Mouse (Mus musculus): ENCODE results near the gene Csnk1g1. TPM values are rescaled to one million over a fixed set of nuclear protein-coding genes. Genes with fewer than 3 reads are reported as not detected.

The Csnk1g1 gene
- 21.1 and 24.2 TPM in 2 replicates for polyA plus RNA-seq (2014; fragmentation: Nextera tagmentation; extraction: Ambion mirVana)

DNA sequence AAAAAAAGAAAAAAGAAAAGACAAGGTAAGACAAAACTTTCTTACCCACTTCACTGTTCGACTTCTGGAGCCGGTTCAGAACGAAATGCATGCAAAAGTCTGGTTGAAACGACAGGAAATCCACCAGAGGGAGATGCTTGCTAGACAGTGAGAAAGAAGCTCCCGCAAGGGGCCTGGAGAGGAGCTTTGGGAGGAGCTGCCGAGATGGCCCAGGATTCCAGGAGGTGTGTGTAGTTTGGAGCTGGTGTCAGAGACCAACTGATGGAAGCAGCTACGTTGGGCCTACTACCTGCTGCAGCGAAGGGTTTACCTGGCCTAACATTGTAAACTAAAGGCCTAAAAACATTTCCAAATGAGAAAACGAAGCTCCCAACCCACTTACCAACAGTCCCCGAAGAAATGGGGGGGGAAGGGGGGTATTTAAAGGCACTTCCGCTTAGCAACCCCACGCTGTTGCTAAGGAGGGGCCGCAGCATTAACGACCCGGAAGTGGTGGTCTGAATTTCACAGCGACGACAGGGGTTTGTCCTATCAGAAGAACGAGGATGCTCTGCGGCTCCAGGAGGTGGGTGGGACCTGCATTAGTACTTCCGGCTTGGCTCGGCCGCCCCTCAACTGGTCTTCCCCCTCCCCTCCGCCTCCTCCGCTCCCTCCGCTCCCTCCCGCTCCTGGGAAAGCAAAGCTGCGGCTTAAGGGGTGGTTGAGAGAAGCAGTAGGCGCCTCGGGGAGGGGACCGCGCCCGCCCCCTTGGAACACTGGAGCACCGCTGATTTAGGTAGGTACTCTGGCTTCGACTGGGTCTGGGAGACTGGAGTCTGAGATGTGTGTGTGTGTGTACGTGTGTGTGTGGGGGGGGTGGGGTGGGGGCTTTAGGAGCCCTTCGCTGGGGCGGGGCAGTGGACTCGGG, at the start of gene Csnk1g1, which contains the start of gene Trip4:
Gene Csnk1g1 (plus strand): TSS at position 531 of the 907 bp plus-strand sequence.
Gene Trip4 (minus strand): TSS at position 401 of the 907 bp plus-strand sequence.
- Histone ChIP-seq H3K9me3 (replicated peaks; ENCODE audit: control insufficient read depth, low read length) (no peaks in the 10 kb centered on the region), H3K4me1 (ENCODE audit: control insufficient read depth, insufficient read depth, low read length) (peaks cover 5% of the 10 kb centered on the region; the same call in 1 of the 2 replicates), H3K27me3 (replicated peaks; ENCODE audit: control insufficient read depth, insufficient read depth, low read length) (no peaks in the 10 kb centered on the region), H3K4me3 (ENCODE audit: low read depth, low read length) (peak within 1 kb of the TSS; percentile 81), H3K9ac (ENCODE audit: low read length) (peak within 1 kb of the TSS; percentile 80), H3K27ac (ENCODE audit: low read depth, low read length) (peak within 1 kb of the TSS; percentile 80), H3K36me3 (ENCODE audit: control insufficient read depth, insufficient read depth, low read length) (0 out of 2 replicates have a peak, but pooled peaks cover 6% of the 10 kb centered on the region), H3K4me2 (ENCODE audit: low read length) (peak within 1 kb of the TSS; percentile 83)
- peak; percentile 99 for DNase-seq (ENCODE audit: low spot score)
- peak; percentile 100 for ATAC-seq
- 1% methylated on average over 35 of the region's 38 CpGs for WGBS

DNA sequence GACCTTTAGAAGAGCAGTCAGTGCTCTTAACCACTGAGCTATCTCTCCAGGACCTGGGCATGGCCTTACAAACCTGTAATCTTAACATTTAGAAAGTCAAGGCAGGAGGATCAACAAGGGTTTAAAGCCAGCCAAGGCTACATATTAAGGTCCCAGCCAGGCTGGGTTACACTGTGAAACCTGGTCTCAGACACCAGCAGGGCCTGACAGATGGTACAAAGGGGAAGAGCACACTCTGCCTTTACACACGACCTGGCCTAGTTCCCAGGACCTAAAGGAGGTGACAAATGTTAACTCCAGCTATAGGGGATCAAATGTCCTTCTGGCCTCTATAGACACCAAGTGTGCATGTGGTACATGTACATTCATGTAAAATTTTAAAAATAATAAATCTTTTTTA, 49.1 kb upstream of the Csnk1g1 start:
- DNase-seq (ENCODE audit: low spot score): peak; percentile 7
- Histone ChIP-seq H3K27ac (ENCODE audit: low read depth, low read length) (no peak overlapping the region), H3K9ac (ENCODE audit: low read length) (no peak overlapping the region), H3K9me3 (replicated peaks; ENCODE audit: control insufficient read depth, low read length) (no peaks in the 10 kb centered on the region), H3K4me2 (ENCODE audit: low read length) (no peak overlapping the region), H3K4me1 (ENCODE audit: control insufficient read depth, insufficient read depth, low read length) (no peaks in the 10 kb centered on the region), H3K4me3 (ENCODE audit: low read depth, low read length) (no peak overlapping the region), H3K27me3 (replicated peaks; ENCODE audit: control insufficient read depth, insufficient read depth, low read length) (no peaks in the 10 kb centered on the region), H3K36me3 (ENCODE audit: control insufficient read depth, insufficient read depth, low read length) (peaks cover 38% of the 10 kb centered on the region)
- WGBS: 57% methylated on average over 1 of the region's 1 CpGs
- ATAC-seq: no peak

DNA sequence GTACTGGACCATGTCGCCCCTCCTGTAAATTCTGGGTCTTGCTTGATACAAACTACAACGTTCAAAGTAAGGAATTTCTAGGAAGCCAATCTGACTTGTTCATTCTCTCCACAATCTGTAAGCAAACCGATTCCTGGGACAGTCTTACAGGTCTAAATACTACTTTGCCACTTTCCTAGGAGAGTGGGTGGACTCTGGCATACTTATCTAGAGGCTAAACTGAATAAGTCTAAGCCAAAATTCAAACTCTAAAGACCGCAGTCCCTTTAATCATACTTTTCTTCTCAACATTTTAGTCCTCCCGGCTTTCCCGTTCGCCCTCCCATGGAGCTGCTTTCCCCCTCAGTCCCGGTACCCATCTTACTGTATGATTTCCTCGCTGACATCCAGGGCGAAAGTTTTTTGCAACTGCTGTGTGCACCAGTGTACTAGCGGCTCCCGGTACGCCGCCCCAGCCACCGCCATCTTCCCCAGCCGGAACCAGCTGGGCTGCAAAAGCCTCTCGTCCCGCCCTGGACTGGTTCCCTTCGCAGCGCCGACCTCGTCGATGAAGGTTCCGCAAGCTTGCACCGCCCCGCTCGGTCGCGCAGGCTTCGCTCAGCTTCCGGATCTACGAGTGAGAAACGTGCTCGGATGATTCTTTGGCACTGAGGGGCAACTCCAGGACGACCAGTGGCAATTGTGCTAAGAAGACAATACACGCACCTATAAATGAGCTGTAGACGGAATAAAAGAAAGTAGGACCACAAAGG, 24.0 kb upstream of the Csnk1g1 start:
- Histone ChIP-seq H3K4me2 (ENCODE audit: low read length) (peak overlapping the region; percentile 72), H3K4me3 (ENCODE audit: low read depth, low read length) (peak overlapping the region; percentile 57), H3K27me3 (replicated peaks; ENCODE audit: control insufficient read depth, insufficient read depth, low read length) (no peaks in the 10 kb centered on the region), H3K36me3 (ENCODE audit: control insufficient read depth, insufficient read depth, low read length) (peaks cover 4% of the 10 kb centered on the region; the same call in 1 of the 2 replicates), H3K9ac (ENCODE audit: low read length) (peak overlapping the region; percentile 71), H3K4me1 (ENCODE audit: control insufficient read depth, insufficient read depth, low read length) (no peaks in the 10 kb centered on the region), H3K9me3 (replicated peaks; ENCODE audit: control insufficient read depth, low read length) (no peaks in the 10 kb centered on the region), H3K27ac (ENCODE audit: low read depth, low read length) (peak overlapping the region; percentile 63; the same call in 1 of the 2 replicates)
- under 1% methylated on average over 37 of the region's 37 CpGs for WGBS
- DNase-seq (ENCODE audit: low spot score): peak; percentile 93
- peak; percentile 96 for ATAC-seq

DNA sequence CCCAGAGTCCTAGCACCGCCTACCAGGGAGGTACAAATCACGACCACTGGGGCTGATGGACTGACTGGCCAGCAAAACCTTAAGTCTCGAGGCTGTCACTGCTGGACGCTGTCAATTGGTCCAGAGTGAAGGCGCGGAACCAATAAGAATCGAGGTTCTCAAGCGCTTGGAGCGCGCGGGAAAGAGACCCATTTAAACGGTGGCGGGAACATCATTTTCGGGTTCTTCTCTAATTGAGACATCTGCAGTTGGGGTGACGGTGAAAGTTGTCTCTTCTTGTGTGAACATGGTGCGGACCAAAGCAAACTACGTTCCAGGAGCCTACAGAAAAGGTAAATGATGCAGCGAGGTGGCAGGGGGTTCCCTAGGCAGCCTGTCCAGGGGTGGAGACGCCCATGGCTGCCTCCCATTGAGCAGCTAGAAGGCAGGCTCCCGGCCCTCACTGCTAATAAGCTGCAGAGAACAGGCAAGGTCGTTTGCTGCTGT, 18.5 kb upstream of the Csnk1g1 start, which contains the start of gene Pclaf:
Gene Pclaf (plus strand): TSS at position 95 of the 486 bp plus-strand sequence.
- H3K4me2 ChIP-seq (ENCODE audit: low read length): peak within 1 kb of the TSS; percentile 81
- H3K4me1 ChIP-seq (ENCODE audit: control insufficient read depth, insufficient read depth, low read length): 0 out of 2 replicates have a peak, but pooled peaks cover 3% of the 10 kb centered on the region
- H3K9me3 ChIP-seq (replicated peaks; ENCODE audit: control insufficient read depth, low read length): no peaks in the 10 kb centered on the region
- H3K27ac ChIP-seq (ENCODE audit: low read depth, low read length): 0 out of 2 replicates have a peak within 1 kb of the TSS, but pooled peaks have one; percentile 21
- H3K4me3 ChIP-seq (ENCODE audit: low read depth, low read length): peak within 1 kb of the TSS; percentile 48
- peaks cover 11% of the 10 kb centered on the region for H3K36me3 ChIP-seq (ENCODE audit: control insufficient read depth, insufficient read depth, low read length)
- H3K9ac ChIP-seq (ENCODE audit: low read length): peak within 1 kb of the TSS; percentile 71
- ATAC-seq (peak; percentile 95), DNase-seq (ENCODE audit: low spot score) (peak; percentile 94)
- no peaks in the 10 kb centered on the region for H3K27me3 ChIP-seq (replicated peaks; ENCODE audit: control insufficient read depth, insufficient read depth, low read length)
- under 1% methylated on average over 21 of the region's 21 CpGs for WGBS

DNA sequence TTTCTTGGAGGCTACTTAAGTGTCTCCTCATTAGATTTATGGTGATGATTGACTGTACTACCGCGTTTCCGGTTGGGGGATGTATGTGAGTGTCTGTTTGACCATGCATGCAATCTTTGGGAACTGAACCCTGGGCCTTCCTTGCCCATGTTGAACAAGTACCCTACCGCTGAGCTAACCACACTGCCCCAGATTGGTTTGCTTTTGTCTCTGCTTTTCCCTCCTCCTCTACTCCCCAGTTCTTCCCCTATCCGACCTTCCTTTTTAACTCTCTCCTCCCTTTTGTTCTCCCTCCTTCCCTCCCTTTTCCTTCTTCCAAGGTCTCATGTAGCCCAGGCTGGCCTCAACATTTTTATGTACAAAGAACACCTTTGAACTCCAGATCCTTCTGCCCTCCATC, 17.6 kb upstream of the Csnk1g1 start:
- Histone ChIP-seq H3K4me3 (ENCODE audit: low read depth, low read length) (peak overlapping the region; percentile 48), H3K27ac (ENCODE audit: low read depth, low read length) (no peak overlapping the region), H3K4me2 (ENCODE audit: low read length) (peak overlapping the region; percentile 81), H3K4me1 (ENCODE audit: control insufficient read depth, insufficient read depth, low read length) (0 out of 2 replicates have a peak, but pooled peaks cover 3% of the 10 kb centered on the region), H3K36me3 (ENCODE audit: control insufficient read depth, insufficient read depth, low read length) (peaks cover 14% of the 10 kb centered on the region), H3K9me3 (replicated peaks; ENCODE audit: control insufficient read depth, low read length) (no peaks in the 10 kb centered on the region), H3K27me3 (replicated peaks; ENCODE audit: control insufficient read depth, insufficient read depth, low read length) (no peaks in the 10 kb centered on the region), H3K9ac (ENCODE audit: low read length) (peak overlapping the region; percentile 71)
- no peak for DNase-seq (ENCODE audit: low spot score)
- no peak for ATAC-seq
- WGBS: 3% methylated on average over 5 of the region's 5 CpGs

DNA sequence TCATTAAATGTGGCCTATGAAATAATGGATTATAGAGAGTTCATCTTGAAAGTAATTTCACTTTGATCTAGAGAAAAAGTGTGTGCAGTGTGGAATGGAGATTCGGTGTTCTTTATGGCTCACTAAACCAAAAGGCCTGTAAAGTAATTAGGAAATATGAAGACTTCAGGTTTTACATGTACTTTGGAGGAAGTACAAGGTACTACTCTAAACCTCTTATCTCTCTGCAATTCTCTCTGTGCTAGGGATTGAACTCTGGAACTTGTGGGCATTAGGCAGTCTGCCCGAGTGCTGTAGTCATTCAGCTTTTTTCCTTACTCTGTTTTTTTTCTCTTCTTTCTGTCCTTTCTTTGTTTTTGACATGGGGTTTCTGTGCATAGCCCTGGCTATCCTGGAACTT, 11.7 kb upstream of the Csnk1g1 start:
- Histone ChIP-seq H3K36me3 (ENCODE audit: control insufficient read depth, insufficient read depth, low read length) (peaks cover 37% of the 10 kb centered on the region), H3K4me3 (ENCODE audit: low read depth, low read length) (no peak overlapping the region), H3K9ac (ENCODE audit: low read length) (no peak overlapping the region), H3K4me2 (ENCODE audit: low read length) (no peak overlapping the region), H3K9me3 (replicated peaks; ENCODE audit: control insufficient read depth, low read length) (no peaks in the 10 kb centered on the region), H3K27me3 (replicated peaks; ENCODE audit: control insufficient read depth, insufficient read depth, low read length) (no peaks in the 10 kb centered on the region), H3K4me1 (ENCODE audit: control insufficient read depth, insufficient read depth, low read length) (no peaks in the 10 kb centered on the region), H3K27ac (ENCODE audit: low read depth, low read length) (no peak overlapping the region)
- 72% methylated on average over 2 of the region's 2 CpGs for WGBS
- no peak for ATAC-seq
- DNase-seq (ENCODE audit: low spot score): no peak

DNA sequence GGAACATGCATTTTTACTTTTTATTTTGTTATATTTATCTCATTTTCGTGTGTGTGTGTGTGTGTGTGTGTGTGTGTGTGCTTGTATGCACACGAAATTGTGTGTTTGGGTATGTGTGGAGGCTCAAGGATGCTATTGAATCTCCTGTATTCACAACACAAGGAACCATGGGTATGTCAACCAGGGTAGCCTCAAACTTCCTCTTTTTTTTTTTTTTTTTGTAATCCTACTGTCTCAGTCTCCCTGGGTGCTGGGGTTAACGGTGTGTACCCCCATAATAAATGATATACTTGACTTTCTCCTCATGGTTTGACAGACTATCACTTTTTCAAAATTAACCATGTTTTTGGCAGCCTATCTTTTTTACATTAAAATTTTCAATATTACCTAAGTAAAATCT, 5.8 kb upstream of the Csnk1g1 start:
- no peaks in the 10 kb centered on the region for H3K9me3 ChIP-seq (replicated peaks; ENCODE audit: control insufficient read depth, low read length)
- no peak for DNase-seq (ENCODE audit: low spot score)
- no peaks in the 10 kb centered on the region for H3K27me3 ChIP-seq (replicated peaks; ENCODE audit: control insufficient read depth, insufficient read depth, low read length)
- no peak for ATAC-seq
- H3K9ac ChIP-seq (ENCODE audit: low read length): no peak overlapping the region
- H3K4me1 ChIP-seq (ENCODE audit: control insufficient read depth, insufficient read depth, low read length): peaks cover 3% of the 10 kb centered on the region; the same call in 1 of the 2 replicates
- H3K36me3 ChIP-seq (ENCODE audit: control insufficient read depth, insufficient read depth, low read length): peaks cover 19% of the 10 kb centered on the region; the same call in 1 of the 2 replicates
- H3K27ac ChIP-seq (ENCODE audit: low read depth, low read length): no peak overlapping the region
- WGBS: 94% methylated on average over 3 of the region's 3 CpGs
- H3K4me3 ChIP-seq (ENCODE audit: low read depth, low read length): no peak overlapping the region
- H3K4me2 ChIP-seq (ENCODE audit: low read length): no peak overlapping the region

DNA sequence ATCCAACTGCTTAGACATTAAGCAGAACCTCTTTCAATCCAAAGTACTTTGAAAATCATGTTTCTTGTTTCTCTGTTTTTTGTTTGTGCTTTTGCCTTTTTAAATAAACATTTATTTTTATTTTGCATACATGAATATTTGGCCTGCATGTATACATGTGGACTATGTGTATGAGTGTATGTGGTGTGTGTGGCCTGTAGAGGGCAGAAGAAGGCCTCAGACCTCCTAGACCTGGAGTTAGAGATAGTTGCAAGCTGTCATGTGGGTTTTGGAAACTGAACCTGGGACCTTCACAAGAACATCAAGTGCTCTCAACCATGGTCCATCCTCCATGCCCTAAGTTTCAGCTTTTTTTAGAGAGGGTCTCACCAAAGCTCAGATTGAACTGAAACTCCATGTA, 5.3 kb upstream of the Csnk1g1 start:
- Histone ChIP-seq H3K4me1 (ENCODE audit: control insufficient read depth, insufficient read depth, low read length) (peaks cover 5% of the 10 kb centered on the region; the same call in 1 of the 2 replicates), H3K9ac (ENCODE audit: low read length) (no peak overlapping the region), H3K27ac (ENCODE audit: low read depth, low read length) (no peak overlapping the region), H3K27me3 (replicated peaks; ENCODE audit: control insufficient read depth, insufficient read depth, low read length) (no peaks in the 10 kb centered on the region), H3K4me3 (ENCODE audit: low read depth, low read length) (no peak overlapping the region), H3K9me3 (replicated peaks; ENCODE audit: control insufficient read depth, low read length) (no peaks in the 10 kb centered on the region), H3K36me3 (ENCODE audit: control insufficient read depth, insufficient read depth, low read length) (peaks cover 19% of the 10 kb centered on the region; the same call in 1 of the 2 replicates), H3K4me2 (ENCODE audit: low read length) (no peak overlapping the region)
- DNase-seq (ENCODE audit: low spot score): no peak
- ATAC-seq: no peak
